Mouse (Mus musculus) neutrophil, adult 5-6 weeks (primary cell): ENCODE data around the gene Mmd2. TPM values are rescaled to one million over a fixed set of nuclear protein-coding genes. Genes with fewer than 3 reads are reported as not detected.

Source experiments
- ATAC-seq: fragments of 151-379, 151-347 bp; 2 replicates; pipeline ENCODE4 v1.8.0; 2017; ENCODE audit warnings: mild to moderate bottlenecking, moderate TSS enrichment; ENCODE audit not compliant: insufficient number of reproducible peaks, poor library complexity, low FRiP score, severe bottlenecking; ENCODE audit errors: extremely low read depth
- total RNA-seq: library from RNA; stranded (forward); fragments of 200-1000 nt; gene quantifications from 2 replicates; pipeline ENCODE4 v1.2.3, GENCODE M21; 2017

The Mmd2 gene
- total RNA-seq, 1 experiment from 2014 or later: not detected

GRCm38 (mm10) chr5:142550706-142551652 is 57.6 kb downstream of the Mmd2 start, which contains the start of gene Radil:
Gene Radil (minus strand): TSS chr5:142551098.
- no peak for ATAC-seq

DNA sequence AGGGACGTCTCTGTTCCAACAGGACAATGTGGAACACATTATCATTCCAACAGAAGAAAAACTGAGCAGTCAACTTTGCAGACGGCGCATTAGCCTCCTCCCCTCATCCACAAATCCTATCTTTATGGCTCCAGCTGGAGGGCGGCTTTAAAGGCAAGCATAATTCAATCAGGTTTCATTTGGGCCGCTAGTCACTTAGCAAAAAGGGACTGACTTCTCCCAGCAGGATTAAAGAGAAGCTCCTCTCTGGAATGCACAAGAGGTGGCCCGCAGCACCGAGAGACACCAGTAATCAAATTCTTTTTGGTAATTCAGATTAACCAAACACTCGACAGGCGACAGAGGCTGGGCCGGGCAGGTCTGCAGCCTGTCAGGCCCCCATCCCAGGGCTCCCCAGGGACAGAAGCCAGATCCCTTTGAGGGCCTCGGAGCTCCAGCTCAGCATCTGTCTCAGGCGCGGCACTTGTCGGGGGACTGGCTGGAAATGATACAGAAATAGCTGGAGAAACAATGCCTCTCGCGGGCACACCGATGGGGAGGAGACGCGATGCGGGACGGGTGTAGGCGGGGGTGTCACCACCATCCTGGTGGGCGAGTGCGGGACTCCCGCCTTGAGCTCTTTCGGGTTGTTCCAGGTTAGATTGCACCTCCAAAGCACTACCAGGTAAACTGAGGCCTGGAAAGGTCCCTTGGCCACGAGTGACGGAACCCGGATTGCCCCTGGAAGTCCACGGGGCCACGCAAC is 58.5 kb downstream of the Mmd2 start:
- ATAC-seq: no peak

DNA sequence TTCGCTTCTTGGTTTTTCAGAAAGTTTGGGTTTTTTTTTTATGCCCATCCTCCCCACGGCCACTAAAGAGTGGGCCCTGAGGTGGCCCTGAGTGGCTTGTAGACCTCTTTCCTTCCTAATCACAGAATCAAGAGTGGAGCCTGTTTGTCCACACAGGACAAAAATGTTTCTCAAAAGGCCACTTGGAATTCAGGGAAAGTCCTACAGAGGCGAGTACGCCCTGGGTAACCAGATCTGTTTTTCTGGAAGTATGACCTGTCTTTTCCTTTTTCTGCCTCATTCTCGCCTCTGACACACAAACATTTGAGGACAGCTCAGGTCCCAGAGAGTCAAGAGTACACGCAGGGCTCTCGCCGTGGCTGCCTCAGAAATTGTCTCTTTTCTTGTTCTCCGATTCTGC is 59.2 kb downstream of the Mmd2 start:
- ATAC-seq: no peak

- ATAC-seq: no peak
These were observed 61.5 kb downstream of the Mmd2 start for GRCm38 (mm10) chr5:142547066-142547465.

DNA sequence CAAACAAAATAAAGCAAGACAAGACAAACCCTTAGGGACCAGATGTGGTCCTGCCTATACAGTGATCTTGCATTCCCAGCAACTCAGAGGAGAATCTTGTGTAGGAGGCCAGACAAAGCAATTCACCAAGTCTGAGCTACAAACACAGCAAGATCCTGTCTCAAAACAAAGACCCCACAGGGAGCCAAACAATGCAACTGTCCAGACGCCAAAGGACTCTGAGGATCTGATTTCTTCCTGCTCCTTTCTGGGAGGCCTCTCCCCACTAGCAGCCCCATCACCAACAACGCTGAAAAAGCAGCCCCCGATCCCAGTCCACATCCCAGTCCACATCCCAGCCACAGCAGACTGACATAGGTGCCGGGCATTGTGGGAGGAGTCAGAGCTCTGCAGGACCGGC is 62.3 kb downstream of the Mmd2 start:
- ATAC-seq: no peak

DNA sequence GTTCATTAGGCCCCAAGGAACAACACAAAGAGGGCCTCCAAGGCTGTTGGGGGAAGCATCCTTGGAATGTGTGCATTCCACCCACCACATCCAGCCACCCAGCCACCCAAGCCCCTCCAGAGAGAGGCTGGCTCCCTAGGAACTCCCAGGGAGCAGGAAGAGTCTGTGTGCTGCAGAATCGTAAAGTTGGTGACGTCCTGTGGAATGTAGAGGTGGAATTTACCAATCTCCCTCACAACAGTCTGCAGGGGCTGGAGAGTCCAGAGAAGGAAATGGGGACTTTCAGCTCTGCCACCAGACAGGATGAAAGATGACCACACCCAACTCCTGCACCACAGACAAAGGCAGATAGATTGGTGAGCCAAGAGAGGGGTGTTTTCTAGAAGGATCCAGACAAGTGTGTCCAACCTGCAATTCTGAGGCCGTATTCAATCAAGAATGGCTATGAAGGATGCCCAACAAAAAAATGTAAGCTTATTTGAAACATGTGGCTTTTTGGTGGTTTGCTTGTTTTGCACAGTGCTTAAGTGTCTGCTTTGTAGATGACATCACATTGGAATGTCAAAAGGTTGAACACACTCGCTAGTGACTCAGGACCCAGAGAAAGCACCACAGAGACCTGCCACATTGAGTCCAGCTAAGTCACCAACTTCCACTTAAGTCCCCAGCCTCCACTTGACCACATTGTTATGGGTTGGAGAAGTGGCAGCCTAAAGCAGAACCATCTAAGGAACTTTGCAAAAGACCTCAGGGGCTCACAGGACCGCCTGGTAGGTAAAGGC is 63.4 kb downstream of the Mmd2 start:
- no peak for ATAC-seq

- ATAC-seq: no peak
These were observed 71.3 kb downstream of the Mmd2 start for GRCm38 (mm10) chr5:142537286-142537685.

- no peak for ATAC-seq
These were observed 73.2 kb downstream of the Mmd2 start for GRCm38 (mm10) chr5:142535388-142535787.

GRCm38 (mm10) chr5:142529915-142530314 is 78.7 kb downstream of the Mmd2 start, which contains the start of gene Papolb:
Gene Papolb (minus strand): TSS chr5:142530076.
- ATAC-seq: no peak

DNA sequence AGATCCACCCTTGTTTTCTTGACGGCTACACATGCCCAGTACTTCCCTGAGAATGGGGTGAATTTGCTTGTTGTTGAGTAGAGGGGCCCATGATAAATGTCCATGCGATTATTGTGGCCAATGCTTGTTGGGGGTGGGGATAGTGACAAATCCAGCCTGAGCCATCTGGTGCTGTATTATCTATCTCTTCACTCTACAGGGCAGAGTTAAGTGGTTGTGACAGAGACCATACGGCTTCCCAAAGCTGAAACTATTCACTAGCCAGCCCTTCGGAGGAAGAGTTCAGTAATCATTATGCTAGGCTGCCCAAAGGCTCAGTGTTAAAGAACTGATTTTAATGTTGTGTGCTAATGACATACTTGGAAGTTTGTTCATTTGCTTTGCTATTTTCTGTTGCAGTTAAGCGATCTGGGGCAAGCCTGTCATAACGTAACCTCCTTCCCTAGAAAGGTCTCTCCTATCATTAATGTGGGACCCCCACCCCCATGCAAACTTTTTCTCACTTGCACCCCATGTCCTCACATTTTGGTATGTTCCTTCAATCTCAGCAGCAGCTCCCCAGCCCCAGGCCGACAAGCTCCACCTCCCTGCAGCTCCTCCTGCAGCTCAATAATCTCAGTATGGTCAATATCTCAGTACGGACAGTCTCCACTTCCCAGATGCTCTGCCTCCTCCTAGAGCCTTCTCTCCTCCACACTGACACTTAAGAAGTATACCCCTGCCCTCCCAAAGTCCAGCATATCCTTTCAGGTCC is 83.7 kb downstream of the Mmd2 start:
- ATAC-seq: no peak

- no peak for ATAC-seq
These were observed 87.3 kb downstream of the Mmd2 start for GRCm38 (mm10) chr5:142521195-142521866.

- ATAC-seq: no peak
These were observed 88.2 kb downstream of the Mmd2 start for GRCm38 (mm10) chr5:142520360-142520759.

GRCm38 (mm10) chr5:142518973-142519372 is 89.6 kb downstream of the Mmd2 start:
- no peak for ATAC-seq

Other genes starting within 250 kb of the Mmd2 start
- 29.1 and 30.5 TPM in 2 replicates for gene Foxk1, start 207.3 kb downstream of the Mmd2 start, total RNA-seq
- gene Ap5z1, start 144.9 kb downstream of the Mmd2 start, total RNA-seq: 18.0 and 19.8 TPM in 2 replicates
- 0.12 TPM in 1 of 2 replicates, not detected in the other for gene Papolb, start 78.7 kb downstream of the Mmd2 start, total RNA-seq
- not detected in 2 replicates for gene Radil, start 57.7 kb downstream of the Mmd2 start, total RNA-seq
- 77.5 and 79.1 TPM in 2 replicates for gene Wipi2, start 18.9 kb upstream of the Mmd2 start, total RNA-seq
- gene Slc29a4, start 83.7 kb upstream of the Mmd2 start, total RNA-seq: 0.35 and 1.5 TPM in 2 replicates
- 53.8 and 57.5 TPM in 2 replicates for gene Tnrc18, start 208.9 kb upstream of the Mmd2 start, total RNA-seq